Mouse (Mus musculus) heart, postnatal 0 days (tissue): ENCODE measurements around the gene S100a2.

Experiments
- CTCF ChIP-seq: IDR thresholded peaks from 2 replicates; pipeline ENCODE4 v1.5.1; 2016; ENCODE audit warnings: antibody characterized with exemption, control low read depth, low read depth
- EP300 ChIP-seq: IDR thresholded peaks from 2 replicates; pipeline ENCODE4 v1.6.1; 2016; ENCODE audit warnings: antibody characterized with exemption, low read depth

- TF ChIP-seq EP300 (no peak), CTCF (no peak)
Measured at GRCm38 (mm10) chr3:90576351-90577001, 13.6 kb upstream of the S100a2 start.
